Comparison of ENCODE assay signal across 8 mouse cellular contexts in genomic region chr2:93014093-93014937, GRCm38 (mm10). TPM values are rescaled to one million over a fixed set of nuclear protein-coding genes. Genes with fewer than 3 reads are reported as not detected.
A peak's percentile ranks its signal among the peaks of the same experiment; 100 is the strongest.
DNase-seq lines count a peak whose midpoint lies in the region; ATAC-seq and TF ChIP-seq lines count a peak whose summit lies in the region.

No protein-coding gene starts in this region.

- ATAC-seq in forebrain, embryonic 16.5 days, result peak; percentile 63
- ATAC-seq in lung, embryonic 14.5 days (ENCODE audit: insufficient read depth), result peak; percentile 93
- ATAC-seq in monocyte, adult 5-6 weeks (replicated peaks; ENCODE audit: insufficient number of reproducible peaks, low FRiP score, low TSS enrichment, poor library complexity, severe bottlenecking), result no peak

- H3K27ac ChIP-seq in forebrain, embryonic 16.5 days (ENCODE audit: low read length), result peak overlapping the region; percentile 17; the same call in 1 of the 2 replicates
- peak overlapping the region; percentile 89 for H3K27ac ChIP-seq in lung, embryonic 14.5 days (ENCODE audit: low read depth)

- peak overlapping the region; percentile 55 for H3K4me3 ChIP-seq in forebrain, embryonic 16.5 days (replicated peaks; ENCODE audit: low read length)
- H3K4me3 ChIP-seq in lung, embryonic 14.5 days (ENCODE audit: low read depth, low read length), result peak overlapping the region; percentile 60

- DNase-seq in gastrocnemius, postnatal 14 days, result peak; percentile 45
- DNase-seq in gastrocnemius, postnatal 36 days, result no peak
- DNase-seq in adrenal gland, postnatal 10 days, result peak; percentile 88
- DNase-seq in kidney, adult 18-20 months, result peak; percentile 54
- DNase-seq in lung, embryonic 14.5 days, result peak; percentile 75
- DNase-seq in ovary, adult 18-20 months (ENCODE audit: low spot score), result peak; percentile 75

- H3K9ac ChIP-seq in forebrain, embryonic 16.5 days (replicated peaks; ENCODE audit: low read depth, low read length), result peak overlapping the region; percentile 67
- peak overlapping the region; percentile 67 for H3K9ac ChIP-seq in lung, embryonic 14.5 days

- no peaks in the 10 kb centered on the region for H3K27me3 ChIP-seq in forebrain, embryonic 16.5 days (replicated peaks; ENCODE audit: control insufficient read depth, insufficient read depth, low read length)
- no peaks in the 10 kb centered on the region for H3K27me3 ChIP-seq in lung, embryonic 14.5 days (ENCODE audit: insufficient read depth, low read length)

- no peaks in the 10 kb centered on the region for H3K36me3 ChIP-seq in forebrain, embryonic 16.5 days (ENCODE audit: control insufficient read depth, insufficient read depth)
- H3K36me3 ChIP-seq in lung, embryonic 14.5 days (ENCODE audit: insufficient read depth), result peaks cover 22% of the 10 kb centered on the region

- intact Hi-C loops in gastrocnemius, postnatal 14 days (cut with DNase I; ENCODE audit: low total_unique reads), result no loop called here
- intact Hi-C loops in gastrocnemius, postnatal 36 days (cut with DNase I), result no loop called here

- peaks cover 23% of the 10 kb centered on the region for H3K4me1 ChIP-seq in forebrain, embryonic 16.5 days (replicated peaks; ENCODE audit: control insufficient read depth, insufficient read depth, low read length)
- H3K4me1 ChIP-seq in lung, embryonic 14.5 days (ENCODE audit: insufficient read depth), result peaks cover 4% of the 10 kb centered on the region; the same call in 1 of the 2 replicates

- H3K4me2 ChIP-seq in forebrain, embryonic 16.5 days (ENCODE audit: low read length), result peak overlapping the region; percentile 89
- H3K4me2 ChIP-seq in lung, embryonic 14.5 days, result peak overlapping the region; percentile 95

- 3% methylated on average over 44 of the region's 50 CpGs for WGBS in forebrain, embryonic 16.5 days
- WGBS in lung, embryonic 14.5 days, result 2% methylated on average over 40 of the region's 50 CpGs

- TF ChIP-seq CTCF in lung, embryonic 14.5 days (IDR thresholded peaks at IDR 0.05; ENCODE audit: low read depth), result no peak

- no peaks in the 10 kb centered on the region for H3K9me3 ChIP-seq in forebrain, embryonic 16.5 days (ENCODE audit: control insufficient read depth, low read length)
- no peaks in the 10 kb centered on the region for H3K9me3 ChIP-seq in lung, embryonic 14.5 days (ENCODE audit: low read depth, low read length)

RNA-seq across cellular contexts. Expression of gene Prdm11, which starts 31.7 kb away (rescaled TPM):
- 1 to 10 TPM; 1.6 to 1.9 TPM for total RNA-seq in gastrocnemius, postnatal 14 days (2021)
- total RNA-seq in gastrocnemius, postnatal 36 days (2021), result 1 to 10 TPM in 1 of 2 experiments, under 1 TPM in 1; 0.57 to 1.1 TPM
- total RNA-seq in adrenal gland, postnatal 10 days (2021), result 10 to 100 TPM; 35.7 to 37.1 TPM
- 1.7 and 2.4 TPM in 2 replicates for polyA plus RNA-seq in forebrain, embryonic 16.5 days (2015; fragmentation: Nextera tagmentation; extraction: Ambion mirVana)
- 4.4 and 4.8 TPM in 2 replicates for polyA plus RNA-seq in lung, embryonic 14.5 days (2014; fragmentation: Nextera tagmentation; extraction: Ambion mirVana)
- total RNA-seq in monocyte, adult 5-6 weeks (2017), result 1.4 to 6.8 TPM (median 4.0 TPM) in 3 replicates

Comparison
In these comparisons a context has a peak if more than half of its experiments do, and no peak if none do; other contexts are left out.
1. DNase-seq: peak in gastrocnemius, postnatal 14 days (single experiment), adrenal gland, postnatal 10 days (single experiment), kidney, adult 18-20 months (single experiment), lung, embryonic 14.5 days (single experiment) and ovary, adult 18-20 months (single experiment); none in gastrocnemius, postnatal 36 days (0 of 2).